Mouse (Mus musculus): ENCODE data around the gene Acsbg1.

- TF ChIP-seq CTCF (IDR thresholded peaks at IDR 0.05; ENCODE audit: low read depth) (no peak), EP300 (IDR thresholded peaks at IDR 0.05; ENCODE audit: low read depth) (no peak)
Measured at GRCm38 (mm10) chr9:54627240-54627639, 34.4 kb downstream of the Acsbg1 start.

All from heart, postnatal 0 days (tissue).